Mouse (Mus musculus): ENCODE measurements at regions not wholly inside any gene's neighbourhood (a gene's known extent, or its start where the extent isn't known, plus 50 kb on each side); places are given as distances from the start of the nearest gene placed in this dataset.

DNA sequence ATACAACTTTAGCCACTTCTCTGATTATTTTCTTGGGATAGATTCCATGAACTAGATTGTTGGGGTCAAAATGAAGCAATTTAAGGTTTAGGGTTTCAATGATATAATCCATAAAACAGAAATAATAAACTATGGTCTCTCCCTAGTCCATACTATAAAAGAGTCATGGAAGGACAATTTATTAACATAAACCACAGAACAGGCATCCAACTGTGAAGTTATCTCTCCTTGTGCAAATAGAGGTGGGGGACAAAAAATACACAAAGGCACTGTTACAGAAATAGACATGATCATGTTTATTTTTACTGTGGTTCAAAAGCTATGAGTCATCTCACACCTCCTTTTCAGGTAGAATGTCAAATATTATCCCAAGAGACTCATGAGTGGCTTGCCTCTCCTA lies 503.0 kb upstream of the Slit2 start:
- H3K4me3 ChIP-seq (ENCODE audit: insufficient read depth, low read length), result no peak overlapping the region

DNA sequence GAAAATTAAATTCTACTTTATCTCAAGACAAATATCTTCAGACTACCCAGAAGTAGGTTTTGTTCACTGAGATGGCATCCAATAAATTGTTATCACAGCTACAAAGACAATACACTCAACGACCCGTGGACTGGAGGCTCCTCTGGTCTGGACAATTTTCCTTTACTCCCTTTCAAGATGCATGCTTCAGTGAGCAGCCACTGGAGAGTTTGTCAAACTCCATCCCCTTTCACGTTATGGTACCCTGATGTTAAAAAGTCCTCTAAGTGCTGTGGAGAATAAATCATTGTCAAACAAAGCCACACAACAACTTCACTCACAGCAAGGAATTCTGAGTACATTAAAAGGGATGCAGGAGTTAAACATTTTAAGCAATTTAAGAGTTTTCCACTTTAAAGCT lies 486.7 kb upstream of the Slit2 start:
- peak overlapping the region; percentile 60 for H3K27ac ChIP-seq (ENCODE audit: insufficient read depth, low read depth, low read length)
- TF ChIP-seq POLR2A (IDR thresholded peaks at IDR 0.05; ENCODE audit: borderline replicate concordance, low read depth, low read length) (no peak), CTCF (IDR thresholded peaks at IDR 0.05; ENCODE audit: low read depth, low read length) (no peak)
- peaks cover 3% of the 10 kb centered on the region; the same call in 1 of the 2 replicates for H3K4me1 ChIP-seq (ENCODE audit: control insufficient read depth, insufficient read depth, low read length)
- no peak overlapping the region for H3K4me3 ChIP-seq (ENCODE audit: insufficient read depth, low read length)

More for the DNA sequence above, 503.0 kb upstream of the Slit2 start:
- H3K27ac ChIP-seq (ENCODE audit: insufficient read depth, low read depth, low read length), result no peak overlapping the region
- TF ChIP-seq POLR2A (IDR thresholded peaks at IDR 0.05; ENCODE audit: borderline replicate concordance, low read depth, low read length), result no peak
- TF ChIP-seq CTCF (IDR thresholded peaks at IDR 0.05; ENCODE audit: low read depth, low read length), result no peak
- no peaks in the 10 kb centered on the region for H3K4me1 ChIP-seq (ENCODE audit: control insufficient read depth, insufficient read depth, low read length)

DNA sequence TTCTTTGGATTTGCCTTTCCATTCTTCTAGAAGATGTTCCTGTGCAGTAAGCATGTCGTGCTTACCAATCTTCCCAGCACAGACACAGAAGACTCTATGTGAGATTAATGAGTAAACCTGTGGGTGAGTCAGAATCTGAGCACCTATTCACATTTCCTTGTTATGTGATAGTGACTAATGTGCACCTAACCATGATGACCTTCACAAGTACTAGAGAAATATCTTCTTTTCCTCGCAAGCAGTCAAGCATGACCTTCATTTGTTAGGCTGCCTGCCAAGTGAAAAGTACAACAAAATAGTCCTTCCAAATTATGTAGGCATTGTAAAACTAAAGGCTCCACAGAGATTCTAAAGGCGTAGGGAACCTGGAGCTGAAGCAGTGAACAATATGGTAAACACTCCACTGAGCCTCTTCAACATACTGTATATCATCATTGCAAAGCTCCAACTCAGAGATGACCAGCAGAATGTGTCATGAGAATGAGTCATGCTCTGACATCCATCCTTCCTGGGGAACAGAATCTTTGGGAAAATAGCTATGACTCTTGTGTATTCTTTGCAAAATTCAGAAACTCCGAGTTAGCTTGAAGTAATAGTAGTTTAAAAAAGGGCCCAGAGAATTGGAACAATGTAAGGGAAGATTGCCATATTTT lies 480.0 kb upstream of the Slit2 start:
- Histone ChIP-seq H3K4me1 (ENCODE audit: control insufficient read depth, insufficient read depth, low read length) (peaks cover 4% of the 10 kb centered on the region; the same call in 1 of the 2 replicates), H3K27ac (ENCODE audit: insufficient read depth, low read depth, low read length) (no peak overlapping the region), H3K4me3 (ENCODE audit: insufficient read depth, low read length) (no peak overlapping the region)
- TF ChIP-seq CTCF (IDR thresholded peaks at IDR 0.05; ENCODE audit: low read depth, low read length) (no peak), POLR2A (IDR thresholded peaks at IDR 0.05; ENCODE audit: borderline replicate concordance, low read depth, low read length) (no peak)

DNA sequence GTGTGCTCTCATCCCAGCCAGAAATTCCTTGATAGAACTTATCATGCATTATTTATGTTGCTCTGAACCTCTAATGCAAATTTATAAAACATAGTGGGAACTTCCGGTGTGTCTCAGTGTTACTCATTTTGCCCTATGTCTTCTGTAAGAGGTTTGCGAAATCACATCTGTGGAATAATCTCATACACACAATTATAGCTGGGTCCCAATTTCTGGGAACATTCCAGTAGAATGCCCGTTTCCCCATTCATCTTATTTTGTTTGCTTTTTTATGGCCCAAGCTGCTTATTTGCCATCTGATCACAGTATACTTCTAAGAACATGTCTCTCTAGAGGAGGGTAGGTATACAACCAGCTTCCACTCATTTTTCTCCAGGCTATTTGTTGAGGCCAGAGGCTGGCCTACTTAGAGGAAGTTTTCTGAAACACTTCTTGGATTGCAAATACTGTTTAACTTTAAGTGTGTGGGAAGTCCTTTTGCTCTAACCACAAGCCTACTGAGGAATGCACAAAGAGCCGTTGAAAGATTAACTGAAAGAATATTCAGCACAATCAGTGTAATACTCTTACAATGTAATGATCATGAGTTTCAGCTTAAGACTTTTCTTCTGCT lies 474.1 kb upstream of the Slit2 start:
- no peak overlapping the region for H3K4me3 ChIP-seq (ENCODE audit: insufficient read depth, low read length)
- TF ChIP-seq CTCF (IDR thresholded peaks at IDR 0.05; ENCODE audit: low read depth, low read length), result no peak
- TF ChIP-seq POLR2A (IDR thresholded peaks at IDR 0.05; ENCODE audit: borderline replicate concordance, low read depth, low read length), result no peak
- H3K27ac ChIP-seq (ENCODE audit: insufficient read depth, low read depth, low read length), result no peak overlapping the region
- H3K4me1 ChIP-seq (ENCODE audit: control insufficient read depth, insufficient read depth, low read length), result peaks cover 6% of the 10 kb centered on the region

DNA sequence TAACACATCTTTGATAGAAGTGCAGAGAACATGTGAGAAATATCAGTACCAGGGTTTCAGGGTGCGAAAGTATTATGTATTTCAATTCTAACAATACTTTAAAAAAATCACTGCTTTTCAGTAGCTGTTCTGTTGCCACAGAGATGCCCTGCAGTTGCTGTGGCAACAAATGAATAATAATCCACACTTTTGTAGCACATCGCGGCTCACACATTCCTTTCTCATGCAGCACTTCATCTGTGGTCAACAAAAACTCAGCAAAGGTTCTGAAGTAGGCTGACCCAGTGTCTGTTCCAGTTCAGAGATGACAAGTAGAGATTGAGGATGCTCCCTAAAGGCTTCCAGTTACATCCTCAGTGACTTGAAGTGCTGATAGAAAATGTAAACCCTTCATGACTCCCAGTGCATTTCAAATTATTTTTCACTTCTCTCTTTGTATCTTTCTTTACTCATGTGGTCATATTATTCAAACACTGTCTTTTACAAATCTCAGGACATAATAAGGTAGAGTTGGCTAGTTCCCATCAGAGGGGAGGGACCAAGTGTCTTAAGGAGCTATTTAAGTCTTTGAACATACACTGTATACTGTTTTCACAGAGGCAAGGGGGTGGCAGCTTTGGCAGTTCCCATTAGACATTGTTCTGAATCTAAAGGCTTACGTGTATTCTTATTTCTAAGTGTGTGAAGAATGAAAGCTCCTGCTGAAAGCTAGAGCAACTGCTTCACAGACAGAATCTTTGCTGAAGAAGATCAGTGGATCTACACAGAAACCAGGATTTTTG lies 460.6 kb upstream of the Slit2 start:
- no peak overlapping the region for H3K4me3 ChIP-seq (ENCODE audit: insufficient read depth, low read length)
- no peaks in the 10 kb centered on the region for H3K4me1 ChIP-seq (ENCODE audit: control insufficient read depth, insufficient read depth, low read length)
- TF ChIP-seq CTCF (IDR thresholded peaks at IDR 0.05; ENCODE audit: low read depth, low read length), result no peak
- no peak for TF ChIP-seq POLR2A (IDR thresholded peaks at IDR 0.05; ENCODE audit: borderline replicate concordance, low read depth, low read length)
- H3K27ac ChIP-seq (ENCODE audit: insufficient read depth, low read depth, low read length), result no peak overlapping the region

DNA sequence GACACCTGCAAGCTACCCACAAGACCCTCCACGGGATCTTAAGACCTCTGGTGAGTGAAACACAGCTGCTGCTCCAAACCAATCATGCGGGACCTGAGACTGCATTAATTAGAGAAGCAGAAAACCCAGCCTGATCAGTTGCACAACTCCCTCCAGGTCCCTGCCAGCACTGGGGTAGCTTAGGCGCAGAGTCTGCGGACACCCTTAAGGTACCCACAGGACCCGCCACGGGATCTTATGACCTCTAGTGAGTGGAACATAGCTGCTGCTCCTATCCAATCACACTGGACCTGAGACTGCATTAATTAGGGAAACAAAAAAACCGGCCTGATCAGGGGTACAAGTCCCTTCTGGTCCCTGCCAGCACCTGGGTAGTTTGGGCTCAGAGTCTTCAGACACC lies 454.3 kb upstream of the Slit2 start:
- TF ChIP-seq CTCF (IDR thresholded peaks at IDR 0.05; ENCODE audit: low read depth, low read length) (no peak), POLR2A (IDR thresholded peaks at IDR 0.05; ENCODE audit: borderline replicate concordance, low read depth, low read length) (no peak)
- Histone ChIP-seq H3K27ac (ENCODE audit: insufficient read depth, low read depth, low read length) (no peak overlapping the region), H3K4me3 (ENCODE audit: insufficient read depth, low read length) (no peak overlapping the region)

DNA sequence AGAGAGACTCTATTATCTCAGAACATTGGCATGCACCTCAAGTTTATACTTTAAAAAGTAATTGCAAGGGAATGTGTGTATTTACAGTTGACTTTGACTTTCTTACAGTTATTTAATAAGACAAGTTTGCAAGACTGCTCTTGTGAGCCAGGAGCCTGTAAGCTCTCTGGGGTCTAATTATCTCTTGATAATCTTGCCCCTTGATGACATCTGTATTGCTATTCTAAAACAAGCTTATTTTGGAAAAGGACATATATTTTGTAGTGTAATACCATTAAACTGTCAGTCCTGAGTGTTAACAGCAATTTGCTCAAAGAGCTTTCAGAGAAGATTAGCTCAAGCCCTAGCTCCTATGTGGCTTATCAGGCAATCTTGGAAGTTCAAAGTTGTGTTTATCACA lies 445.4 kb upstream of the Slit2 start:
- Histone ChIP-seq H3K27ac (ENCODE audit: insufficient read depth, low read depth, low read length) (no peak overlapping the region), H3K4me3 (ENCODE audit: insufficient read depth, low read length) (no peak overlapping the region), H3K4me1 (ENCODE audit: control insufficient read depth, insufficient read depth, low read length) (no peaks in the 10 kb centered on the region)
- TF ChIP-seq POLR2A (IDR thresholded peaks at IDR 0.05; ENCODE audit: borderline replicate concordance, low read depth, low read length), result no peak

More for the DNA sequence above, 454.3 kb upstream of the Slit2 start:
- no peaks in the 10 kb centered on the region for H3K4me1 ChIP-seq (ENCODE audit: control insufficient read depth, insufficient read depth, low read length)

DNA sequence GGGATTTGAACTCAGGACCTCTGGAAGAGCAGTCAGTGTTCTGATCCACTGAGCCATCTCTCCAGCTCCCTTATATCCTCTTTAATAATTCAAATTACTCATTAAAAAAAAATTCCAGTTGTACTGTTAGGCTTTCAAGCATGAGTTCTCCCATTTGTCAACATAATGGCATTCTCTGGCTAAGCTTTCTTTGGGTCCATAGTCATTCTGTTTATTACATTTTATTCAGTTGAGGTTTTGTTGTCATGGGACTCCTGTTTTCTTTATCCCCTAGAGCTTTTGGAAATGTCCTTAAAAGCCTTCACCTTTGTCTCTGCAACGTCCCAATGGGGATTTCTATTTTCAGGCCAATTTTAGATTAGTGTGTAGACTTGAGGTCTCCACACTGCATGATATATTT lies 440.7 kb upstream of the Slit2 start:
- TF ChIP-seq CTCF (IDR thresholded peaks at IDR 0.05; ENCODE audit: low read depth, low read length) (no peak), POLR2A (IDR thresholded peaks at IDR 0.05; ENCODE audit: borderline replicate concordance, low read depth, low read length) (no peak)
- H3K4me1 ChIP-seq (ENCODE audit: control insufficient read depth, insufficient read depth, low read length), result no peaks in the 10 kb centered on the region
- no peak overlapping the region for H3K4me3 ChIP-seq (ENCODE audit: insufficient read depth, low read length)
- no peak overlapping the region for H3K27ac ChIP-seq (ENCODE audit: insufficient read depth, low read depth, low read length)

DNA sequence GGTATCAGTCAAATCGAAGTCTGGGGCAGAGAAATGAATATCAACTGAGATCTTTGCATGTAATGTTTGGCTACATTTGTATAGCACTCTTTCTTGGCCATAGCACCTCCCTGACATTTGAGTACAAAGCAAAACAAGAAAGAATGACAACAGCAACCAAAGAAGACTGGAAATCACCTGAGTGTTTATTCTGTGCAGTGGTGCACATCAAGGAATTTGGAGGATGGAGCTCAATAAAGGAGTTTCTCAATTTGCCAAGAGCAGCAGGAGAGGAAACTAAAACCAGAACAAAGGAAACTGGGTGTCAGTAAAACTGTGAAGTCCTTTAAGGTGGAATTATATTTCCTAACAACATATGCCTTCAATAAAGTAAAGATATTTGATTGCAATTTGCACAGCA lies 426.2 kb upstream of the Slit2 start:
- Histone ChIP-seq H3K27ac (ENCODE audit: insufficient read depth, low read depth, low read length) (no peak overlapping the region), H3K4me1 (ENCODE audit: control insufficient read depth, insufficient read depth, low read length) (no peaks in the 10 kb centered on the region), H3K4me3 (ENCODE audit: insufficient read depth, low read length) (no peak overlapping the region)
- TF ChIP-seq CTCF (IDR thresholded peaks at IDR 0.05; ENCODE audit: low read depth, low read length) (no peak), POLR2A (IDR thresholded peaks at IDR 0.05; ENCODE audit: borderline replicate concordance, low read depth, low read length) (no peak)

Measured in bone marrow macrophage, adult 2 months (primary cell).